Mouse (Mus musculus): ENCODE measurements around the gene Lrrc31.
"Not testable (repeated sequence)": the region's sequence is repeated elsewhere in the genome, so short reads cannot be mapped to it uniquely, and the experiment has no call there.

Gene Lrrc31

DNA sequence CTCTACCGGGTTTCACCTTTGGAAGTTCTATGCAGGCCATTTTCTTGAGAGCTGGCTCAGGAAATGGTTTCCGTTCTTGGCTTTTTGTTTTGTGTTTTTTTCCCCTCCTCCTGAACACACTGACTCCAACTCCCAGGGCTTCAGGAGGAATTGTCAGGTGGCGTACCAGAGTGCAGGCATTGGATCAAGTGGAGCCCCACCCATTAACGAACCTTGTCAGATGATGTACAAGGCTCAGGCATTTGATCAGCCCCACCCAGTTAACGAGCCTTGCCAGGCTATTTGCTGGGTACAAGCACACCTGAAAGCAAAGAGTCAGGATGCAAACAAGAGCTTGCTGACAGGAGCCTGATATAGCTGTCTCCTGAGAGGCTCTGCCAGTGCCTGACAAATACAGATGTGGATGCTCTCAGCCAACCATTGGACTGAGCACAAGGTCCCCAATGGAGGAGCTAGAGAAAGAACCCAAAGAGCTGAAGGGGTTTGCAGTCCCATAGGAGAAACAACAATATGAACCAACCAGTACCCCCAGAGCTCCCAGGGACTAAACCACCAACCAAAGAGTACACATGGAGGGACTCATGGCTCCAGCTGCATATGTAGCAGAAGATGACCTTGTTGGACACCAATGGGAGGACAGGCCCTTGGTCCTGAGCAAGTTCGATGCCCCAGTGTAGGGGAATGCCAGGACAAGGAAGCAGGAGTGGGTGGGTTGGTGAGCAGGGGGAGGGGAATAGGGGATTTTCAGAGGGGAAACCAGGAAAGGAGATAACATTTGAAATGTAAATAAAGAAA is at the start of gene Lrrc31:
Gene Lrrc31 (minus strand): TSS at position 133 of the 795 bp plus-strand sequence.
- DNase-seq (ENCODE audit: low spot score), result not testable (repeated sequence)

GRCm38 (mm10) chr3:30748316-30748715 is 48.7 kb upstream of the Lrrc31 start:
- DNase-seq (ENCODE audit: low spot score), result no peak

GRCm38 (mm10) chr3:30746006-30746405 is 46.4 kb upstream of the Lrrc31 start, which contains the start of gene Samd7:
TSS of gene Samd7 (plus strand) at chr3:30746293.
- DNase-seq (ENCODE audit: low spot score), result no peak

DNA sequence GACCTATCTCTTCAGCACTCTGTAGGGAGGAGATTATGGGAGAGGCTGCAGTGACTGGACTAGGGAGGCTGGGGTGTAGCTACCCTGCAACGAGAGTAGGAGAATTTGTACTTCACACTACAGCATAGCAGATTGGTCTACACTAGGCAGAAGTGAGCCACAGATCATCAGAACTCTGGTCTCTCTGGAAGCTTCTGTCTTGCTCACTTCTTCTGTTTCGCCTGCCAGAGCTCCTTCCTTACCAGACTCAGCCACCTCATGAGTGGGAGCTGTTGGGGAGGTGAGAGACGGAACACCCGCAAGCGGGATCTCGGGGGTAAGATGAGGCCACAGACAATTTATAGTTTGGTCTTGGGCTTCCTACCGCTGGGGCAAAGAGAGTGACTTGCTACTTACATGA is 43.2 kb upstream of the Lrrc31 start:
- no peak for DNase-seq (ENCODE audit: low spot score)

DNA sequence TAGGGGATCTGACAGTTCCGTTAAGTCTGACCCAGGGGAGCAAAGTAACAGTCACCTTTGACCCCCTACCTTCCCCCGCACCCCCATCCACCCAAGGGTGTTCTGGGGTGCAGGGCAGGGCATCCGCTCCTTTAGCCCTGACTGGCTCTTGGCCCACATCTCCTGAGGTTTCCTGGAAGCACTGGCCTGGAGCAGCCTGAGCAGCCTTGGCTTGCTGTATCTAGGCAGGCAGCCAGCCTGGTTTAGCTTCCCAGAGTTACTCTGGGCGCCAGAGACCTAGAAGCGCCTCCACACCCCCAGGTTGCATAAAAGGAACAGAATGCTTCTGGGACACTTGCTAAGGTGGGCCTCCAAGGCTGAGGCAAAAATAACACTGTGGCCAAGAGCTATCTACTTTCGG is 41.7 kb upstream of the Lrrc31 start:
- no peak for DNase-seq (ENCODE audit: low spot score)

DNA sequence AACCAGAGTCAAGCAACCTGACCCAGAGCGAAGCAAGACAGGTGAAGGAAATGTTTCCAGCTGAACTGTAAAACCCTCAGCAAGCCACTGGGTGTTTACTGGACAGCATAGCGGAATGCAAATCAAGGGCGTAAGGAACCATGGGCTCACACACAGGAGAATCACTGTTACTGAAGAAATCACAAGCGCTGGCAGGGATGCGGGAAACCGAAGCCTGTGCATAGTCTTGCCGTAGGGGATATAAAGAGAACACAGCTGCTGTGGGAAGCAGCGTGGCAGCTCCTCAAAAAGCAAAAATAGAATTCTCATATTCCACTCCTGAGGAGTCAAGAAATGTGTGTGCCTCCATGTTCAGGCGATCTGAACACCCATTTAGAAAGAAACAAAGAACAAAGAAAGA is 37.2 kb upstream of the Lrrc31 start:
- DNase-seq (ENCODE audit: low spot score), result no peak

DNA sequence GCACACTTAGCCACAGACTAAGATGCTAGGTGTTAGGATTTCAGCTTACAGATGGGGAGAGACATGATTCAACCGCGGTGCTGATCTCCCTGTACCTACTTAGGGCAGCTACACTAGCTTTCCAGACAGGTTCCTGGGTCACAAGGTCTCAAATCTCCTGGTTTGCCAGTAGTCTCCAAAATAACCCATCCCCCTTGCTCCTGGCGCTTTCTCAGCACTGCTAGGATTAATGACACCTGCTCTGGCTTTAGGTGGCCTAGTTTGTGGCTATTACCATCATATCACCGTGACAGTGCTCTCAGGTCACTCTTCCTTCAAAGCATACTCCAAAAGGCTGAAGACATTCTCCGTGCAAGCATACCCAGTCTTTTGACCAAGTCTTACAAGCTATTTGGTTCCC is 29.4 kb upstream of the Lrrc31 start:
- no peak for DNase-seq (ENCODE audit: low spot score)

- no peak for DNase-seq (ENCODE audit: low spot score)
Measured at GRCm38 (mm10) chr3:30727209-30727608, 27.6 kb upstream of the Lrrc31 start.

DNA sequence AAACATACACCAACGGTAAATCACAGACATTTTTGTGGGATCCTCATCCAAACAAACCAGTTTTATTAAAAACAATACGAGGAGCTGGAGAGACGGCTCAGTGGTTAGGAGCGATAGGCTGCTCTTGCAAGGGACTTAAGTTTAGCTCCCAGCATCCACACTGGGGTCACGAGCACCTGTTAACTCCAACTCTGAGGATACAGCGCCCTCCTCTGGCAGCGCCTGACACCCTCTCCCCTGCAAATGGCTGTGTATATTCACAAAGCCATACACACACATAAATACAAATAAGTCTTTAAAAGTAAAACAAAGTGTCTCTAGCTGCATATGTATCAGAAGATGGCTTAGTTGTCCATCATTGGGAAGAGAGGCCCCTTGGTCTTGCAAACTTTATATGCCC is 25.9 kb upstream of the Lrrc31 start:
- no peak for DNase-seq (ENCODE audit: low spot score)

DNA sequence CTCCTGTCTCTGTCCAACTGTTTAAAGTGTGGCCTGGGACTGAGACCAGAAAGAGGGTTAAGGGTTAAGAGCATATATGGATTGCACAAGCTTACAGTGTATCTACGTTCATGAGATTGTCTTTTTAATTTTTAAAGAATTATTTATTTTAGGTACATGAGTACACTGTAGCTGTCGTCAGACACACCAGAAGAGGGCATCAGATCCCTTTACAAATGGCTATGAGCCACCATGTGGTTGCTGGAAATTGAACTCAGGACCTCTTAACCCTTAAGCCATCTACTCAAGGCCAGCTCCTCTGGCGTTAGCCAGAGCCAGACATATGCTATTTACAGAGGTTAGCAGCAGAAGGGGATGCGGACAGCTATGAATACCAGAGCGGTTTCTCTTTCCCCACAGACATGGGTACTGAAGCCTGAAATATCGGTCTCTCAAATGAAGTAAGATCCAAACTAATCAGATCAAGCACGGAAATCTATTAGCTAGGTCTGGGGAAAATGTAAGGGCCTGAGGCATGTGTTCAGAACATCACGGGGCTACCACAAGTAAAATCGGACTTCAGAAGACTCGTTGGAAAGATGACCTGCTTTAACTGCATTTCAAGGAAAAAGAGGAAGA is 25.3 kb upstream of the Lrrc31 start:
- no peak for DNase-seq (ENCODE audit: low spot score)

DNA sequence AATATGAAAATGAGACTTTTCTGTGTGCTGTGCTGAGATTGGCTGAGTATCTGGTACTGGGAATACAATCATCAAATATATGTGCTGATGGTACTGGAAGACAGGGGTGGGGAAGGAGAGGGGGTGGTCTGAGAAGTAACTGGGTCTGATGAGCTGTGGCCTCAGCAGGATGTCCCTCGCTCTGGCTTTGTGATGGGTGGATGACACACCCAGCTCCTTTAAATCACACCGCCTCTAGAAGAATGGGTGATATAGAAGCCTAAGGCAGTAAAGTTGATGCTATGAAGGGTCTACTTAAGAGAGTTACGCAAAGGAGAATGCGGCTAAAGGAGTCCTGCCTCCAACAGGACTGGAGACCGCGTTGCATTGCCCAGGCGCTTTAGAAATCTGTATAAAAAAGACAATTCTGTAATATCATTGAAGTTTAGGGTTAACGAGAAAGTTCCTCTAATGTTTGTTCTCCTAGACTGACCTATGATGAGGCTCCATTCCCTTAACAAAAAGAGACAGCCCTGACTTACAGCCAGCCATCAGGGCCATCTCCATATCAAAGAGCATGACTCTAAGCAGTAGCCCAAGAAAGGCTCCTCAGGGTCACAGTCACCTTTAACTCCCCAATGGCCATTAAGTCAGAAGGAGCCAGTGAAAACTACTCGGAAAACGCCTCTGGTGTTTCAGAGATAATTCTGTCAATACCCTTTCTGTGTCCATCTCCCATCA is 24.6 kb upstream of the Lrrc31 start:
- no peak for DNase-seq (ENCODE audit: low spot score)

GRCm38 (mm10) chr3:30723179-30723578 is 23.5 kb upstream of the Lrrc31 start:
- no peak for DNase-seq (ENCODE audit: low spot score)

DNA sequence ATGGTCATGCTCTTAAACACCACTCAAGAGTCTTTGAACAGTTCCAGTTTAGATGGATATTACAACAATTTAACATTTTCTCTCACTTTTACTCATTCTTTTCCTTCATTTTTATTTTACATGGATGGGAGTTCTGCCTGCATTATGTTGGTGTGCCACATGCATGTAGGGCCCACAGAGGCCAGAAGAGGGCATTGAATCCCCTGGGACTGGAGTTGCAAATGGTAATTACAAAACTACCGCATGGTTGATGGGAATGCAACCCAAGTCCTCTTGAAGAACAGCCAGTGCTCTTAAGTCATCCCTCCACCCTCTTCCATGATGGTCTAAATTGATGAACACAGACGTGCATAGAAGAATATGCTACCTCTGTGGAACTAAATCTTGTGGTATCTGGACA is 22.8 kb upstream of the Lrrc31 start:
- DNase-seq (ENCODE audit: low spot score), result no peak

DNA sequence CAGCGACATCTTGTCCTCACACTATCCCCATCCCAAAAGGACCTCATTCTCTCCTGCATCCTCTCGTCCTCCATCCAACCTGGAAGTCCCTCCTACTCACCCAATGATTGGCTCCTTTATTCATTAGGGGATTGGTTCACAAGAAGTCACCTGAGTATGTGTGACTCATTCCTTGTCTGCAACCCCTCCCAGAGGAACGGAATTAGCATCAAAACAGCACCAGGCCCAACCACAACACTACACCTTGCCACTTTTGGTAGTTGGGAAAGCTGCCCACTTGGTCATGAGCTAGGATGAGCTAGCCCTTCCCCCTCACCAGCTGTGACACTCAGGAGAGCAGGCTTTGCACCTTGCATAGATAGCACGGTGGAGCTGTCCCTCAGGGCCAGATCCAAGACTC is 22.4 kb upstream of the Lrrc31 start:
- DNase-seq (ENCODE audit: low spot score), result no peak

DNA sequence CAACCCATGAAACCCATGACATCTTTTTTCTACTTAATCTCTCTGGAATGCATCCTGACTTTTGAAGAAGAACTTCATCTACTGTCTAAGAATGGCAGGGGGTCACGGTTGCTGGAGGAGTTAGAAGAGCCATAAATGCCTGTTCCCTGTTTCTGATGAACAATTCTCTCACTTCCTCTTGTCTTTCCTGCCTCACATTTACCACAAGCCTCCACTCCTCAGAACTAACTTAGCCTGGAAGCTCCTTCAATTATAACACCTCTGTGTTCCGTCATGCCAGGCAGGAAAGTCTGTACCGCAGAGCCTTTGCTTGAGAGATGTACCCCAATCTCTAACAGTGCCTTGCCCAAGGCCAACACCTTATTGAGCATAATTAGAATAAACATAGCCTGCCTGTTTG is 19.0 kb upstream of the Lrrc31 start:
- no peak for DNase-seq (ENCODE audit: low spot score)

DNA sequence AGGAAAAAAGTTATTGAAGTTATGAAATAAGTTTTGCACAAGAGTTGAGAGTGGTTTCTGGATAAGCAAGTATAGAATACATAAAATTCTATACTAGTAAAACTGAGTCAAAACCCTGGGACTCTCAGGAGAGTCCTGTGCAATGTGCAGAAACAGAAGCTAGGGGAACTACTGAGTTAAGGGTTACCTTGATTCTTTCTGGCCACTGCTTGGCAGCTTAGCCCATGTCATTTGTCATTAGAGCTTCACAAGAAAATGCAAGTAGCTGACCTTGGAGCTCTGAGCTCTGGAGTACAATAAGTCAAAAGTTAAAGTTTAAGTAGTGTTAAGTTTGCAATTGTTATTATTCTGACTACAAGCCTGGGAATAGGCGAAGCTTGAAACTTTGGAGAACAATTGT is 13.7 kb upstream of the Lrrc31 start:
- DNase-seq (ENCODE audit: low spot score), result no peak

DNA sequence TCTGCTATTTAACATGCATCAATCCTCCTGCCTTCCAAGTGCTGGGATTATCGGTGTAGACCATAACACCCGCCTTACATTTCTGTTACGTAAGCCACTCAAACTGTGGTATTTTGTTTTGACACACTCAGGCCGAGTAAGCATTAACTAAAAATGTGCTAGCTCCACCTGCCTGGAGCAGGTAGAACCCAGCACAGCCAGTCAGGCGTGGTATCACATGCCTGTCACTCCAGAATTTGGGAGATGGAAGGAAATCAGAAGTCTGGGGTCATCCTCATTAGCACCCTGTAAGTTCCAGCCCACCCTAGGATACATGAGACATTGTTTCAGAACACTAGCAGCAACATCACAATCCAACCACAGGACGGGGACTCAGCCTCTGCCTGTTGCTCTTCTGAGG is 10.5 kb upstream of the Lrrc31 start:
- DNase-seq (ENCODE audit: low spot score), result no peak

- DNase-seq (ENCODE audit: low spot score), result no peak
Measured at GRCm38 (mm10) chr3:30706614-30707276, 7.1 kb upstream of the Lrrc31 start.

DNA sequence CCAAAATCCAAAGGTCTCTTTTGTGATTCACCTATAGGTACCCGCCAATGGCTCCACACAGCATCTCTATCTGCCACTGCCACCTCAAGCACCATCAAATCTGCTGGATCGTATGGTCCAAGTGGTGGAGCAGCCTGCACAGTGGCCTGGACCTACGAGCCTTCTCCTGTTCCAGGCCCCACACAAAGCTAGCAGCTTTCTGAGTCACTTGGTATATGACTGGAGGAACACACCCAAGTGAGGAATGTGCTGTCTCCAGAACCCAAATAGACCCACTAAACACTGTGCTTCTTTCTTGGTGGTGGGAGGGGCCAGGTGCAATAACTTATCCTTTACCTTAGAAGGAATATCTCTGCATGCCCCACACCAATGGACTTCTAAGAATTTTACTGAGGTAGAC is 6.3 kb upstream of the Lrrc31 start:
- no peak for DNase-seq (ENCODE audit: low spot score)

- no peak for DNase-seq (ENCODE audit: low spot score)
Measured at GRCm38 (mm10) chr3:30697891-30698290, 1.8 kb downstream of the Lrrc31 start.

- DNase-seq (ENCODE audit: low spot score), result no peak
Measured at GRCm38 (mm10) chr3:30696346-30696745, 3.3 kb downstream of the Lrrc31 start.

- no peak for DNase-seq (ENCODE audit: low spot score)
Measured at GRCm38 (mm10) chr3:30695661-30696060, 4.0 kb downstream of the Lrrc31 start.

GRCm38 (mm10) chr3:30690976-30691375 is 8.7 kb downstream of the Lrrc31 start:
- DNase-seq (ENCODE audit: low spot score), result no peak

Measured in T-cell, adult 2 months (primary cell).